Mouse (Mus musculus): ENCODE data around the gene Rap1gap2.

Rap1gap2 gene

GRCm38 (mm10) chr11:74515046-74515445 lies 95.7 kb downstream of the Rap1gap2 start:
- in situ Hi-C loops (cut with MboI, MseI), result loop anchor here (10.0 kb wide), 1 partner anchor 1160 kb away; the partner anchor contains the start of gene Crk

DNA sequence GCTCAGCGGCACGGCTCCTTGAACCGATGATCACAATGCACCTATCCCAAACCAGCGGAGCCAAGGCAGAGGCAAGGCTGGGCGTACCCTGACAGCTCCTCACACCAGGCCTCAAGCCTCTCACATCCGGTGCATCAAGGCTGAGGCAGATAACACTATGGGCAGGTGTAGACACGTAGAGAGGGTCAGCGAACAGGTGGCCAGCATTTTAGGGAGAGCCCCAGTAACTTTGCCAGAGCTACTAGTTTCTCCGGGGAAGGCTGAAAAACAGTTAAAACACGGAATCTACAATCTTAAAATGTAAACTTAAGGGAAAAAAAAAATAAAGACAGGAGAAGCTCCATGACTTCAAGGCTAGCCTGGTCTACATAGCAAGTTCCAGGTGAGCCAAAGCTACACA lies 98.1 kb downstream of the Rap1gap2 start:
- in situ Hi-C loops (cut with MboI, MseI), result loop anchor here (10.0 kb wide), 1 partner anchor 1162 kb away; the partner anchor contains the start of gene Crk

DNA sequence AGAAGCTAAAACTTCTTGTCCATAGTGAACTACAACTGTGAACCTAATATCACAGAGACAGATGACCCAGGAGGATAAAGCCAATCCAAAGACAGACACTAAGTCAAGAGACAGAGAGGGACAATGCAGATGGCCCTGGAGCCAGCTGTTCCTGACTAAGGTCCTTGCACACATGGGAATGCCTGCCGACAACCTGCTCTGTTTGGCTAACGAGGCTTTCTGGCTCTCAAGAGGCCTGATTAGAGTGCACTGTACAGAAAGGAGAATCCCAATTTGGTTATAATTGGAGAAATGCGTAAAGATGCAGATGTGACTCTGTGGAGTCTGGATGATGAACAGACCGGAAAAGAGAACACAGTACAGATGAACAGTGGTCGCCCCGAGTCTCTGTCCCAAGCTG lies 104.4 kb downstream of the Rap1gap2 start:
- in situ Hi-C loops (cut with MboI, MseI), result no loop called here

DNA sequence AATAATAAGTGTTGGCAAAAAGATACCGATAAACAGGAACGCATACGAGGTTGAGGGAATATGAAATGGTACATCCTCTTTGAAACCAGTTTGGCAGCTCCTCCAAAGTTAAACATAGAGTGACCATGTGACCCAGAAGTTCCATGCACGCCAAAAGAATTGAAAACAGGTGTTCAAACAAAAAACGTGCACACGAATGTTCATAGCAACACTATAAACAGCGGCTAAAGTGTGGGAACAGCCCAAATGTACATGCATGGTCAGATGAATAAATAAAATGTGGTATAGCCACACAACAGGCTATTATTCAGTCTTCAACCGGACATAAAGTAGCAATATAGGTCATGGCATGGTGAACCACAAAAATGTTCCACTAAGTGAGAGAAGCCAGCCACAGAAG lies 108.2 kb downstream of the Rap1gap2 start:
- in situ Hi-C loops (cut with MboI, MseI), result no loop called here

DNA sequence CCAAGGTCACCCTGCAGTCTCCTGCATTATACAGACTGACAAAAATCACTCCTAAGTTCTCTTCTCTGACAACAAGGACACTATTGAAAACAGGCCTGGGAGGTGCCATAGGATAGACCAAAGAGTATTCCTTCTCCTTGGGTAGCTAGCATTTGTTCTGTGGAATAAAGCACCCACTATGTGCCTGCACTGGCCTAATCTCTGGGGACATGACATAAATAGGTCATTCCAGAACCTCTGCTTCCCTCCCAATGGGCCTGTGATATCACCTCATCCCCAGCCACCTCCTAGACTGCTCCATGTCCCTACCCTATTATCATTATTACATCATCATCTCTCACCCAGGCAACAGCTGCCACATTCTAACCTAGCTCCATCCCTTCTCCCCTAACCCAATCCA lies 108.7 kb downstream of the Rap1gap2 start:
- in situ Hi-C loops (cut with MboI, MseI), result no loop called here

DNA sequence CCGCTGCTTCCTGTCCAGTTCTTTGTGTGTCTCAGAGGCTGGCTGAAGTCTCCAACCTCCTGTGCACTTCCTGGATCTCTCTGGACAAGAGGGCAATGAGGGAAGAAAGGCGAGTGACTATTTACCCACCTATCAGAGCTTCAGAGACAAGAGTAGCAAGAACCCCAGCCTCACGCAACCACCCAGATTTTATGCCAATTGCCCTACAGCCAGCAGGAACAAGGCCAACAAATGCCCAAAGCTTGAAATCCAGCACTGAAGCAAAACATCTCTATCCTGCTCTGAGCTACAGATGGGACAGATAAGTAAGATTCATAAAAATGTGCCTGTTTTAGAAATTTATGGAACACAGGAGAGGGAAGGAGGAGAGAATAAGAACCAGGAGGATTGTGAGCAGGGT lies 109.7 kb downstream of the Rap1gap2 start:
- in situ Hi-C loops (cut with MboI, MseI), result no loop called here

DNA sequence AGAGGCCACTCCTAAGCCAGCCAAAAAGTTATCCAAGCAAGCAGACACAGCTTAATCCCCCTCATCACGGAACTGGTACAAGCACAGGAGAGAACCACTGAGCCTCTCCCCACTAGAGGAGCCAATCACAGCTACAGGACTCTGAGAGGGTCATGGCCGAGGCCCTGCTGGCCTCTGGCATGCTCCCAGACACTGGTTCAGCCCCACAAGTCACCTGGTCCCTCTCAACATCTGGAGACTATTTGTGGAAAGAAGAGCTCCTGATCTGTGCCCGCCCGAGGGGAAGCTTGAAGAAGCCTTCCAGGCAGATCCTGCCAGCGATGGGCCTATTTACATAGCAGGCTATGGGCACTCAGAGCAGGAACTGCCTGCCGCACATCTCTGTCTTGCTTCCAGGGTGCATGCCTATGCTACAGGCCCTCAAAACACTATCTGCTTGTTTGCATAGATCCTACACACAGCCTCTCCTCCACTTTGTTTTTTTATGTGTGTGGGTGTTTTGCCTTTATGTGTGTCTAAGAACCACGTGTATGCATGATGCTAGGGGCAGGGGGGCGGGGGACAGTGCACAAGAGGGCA lies 111.1 kb downstream of the Rap1gap2 start:
- in situ Hi-C loops (cut with MboI, MseI), result no loop called here

GRCm38 (mm10) chr11:74499058-74499457 lies 111.7 kb downstream of the Rap1gap2 start:
- in situ Hi-C loops (cut with MboI, MseI), result no loop called here

- in situ Hi-C loops (cut with MboI, MseI), result no loop called here
Measured at GRCm38 (mm10) chr11:74496581-74496980, 114.1 kb downstream of the Rap1gap2 start.

DNA sequence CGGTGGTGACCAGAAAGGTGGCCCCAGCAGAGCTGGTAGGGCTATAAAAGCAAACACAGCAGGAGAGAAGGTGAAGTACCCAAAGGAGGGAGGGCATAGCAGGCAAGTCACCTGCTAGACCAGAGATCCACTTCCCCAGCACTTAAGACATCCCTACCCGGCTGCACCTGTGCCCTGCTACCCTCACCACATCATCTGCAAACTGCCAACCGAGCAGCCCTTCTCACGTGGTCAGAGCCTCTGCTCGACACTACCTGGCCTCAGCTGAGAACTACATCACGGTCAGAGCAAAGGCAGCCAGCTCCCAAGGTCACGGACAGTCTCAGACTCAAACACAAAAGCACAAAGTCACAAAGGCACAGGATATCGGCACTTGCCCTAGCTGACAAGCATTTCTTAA lies 116.8 kb downstream of the Rap1gap2 start:
- in situ Hi-C loops (cut with MboI, MseI), result no loop called here

GRCm38 (mm10) chr11:74493172-74493862 lies 117.4 kb downstream of the Rap1gap2 start:
- in situ Hi-C loops (cut with MboI, MseI), result no loop called here

- in situ Hi-C loops (cut with MboI, MseI), result no loop called here
Measured at GRCm38 (mm10) chr11:74491130-74491529, 119.6 kb downstream of the Rap1gap2 start.

DNA sequence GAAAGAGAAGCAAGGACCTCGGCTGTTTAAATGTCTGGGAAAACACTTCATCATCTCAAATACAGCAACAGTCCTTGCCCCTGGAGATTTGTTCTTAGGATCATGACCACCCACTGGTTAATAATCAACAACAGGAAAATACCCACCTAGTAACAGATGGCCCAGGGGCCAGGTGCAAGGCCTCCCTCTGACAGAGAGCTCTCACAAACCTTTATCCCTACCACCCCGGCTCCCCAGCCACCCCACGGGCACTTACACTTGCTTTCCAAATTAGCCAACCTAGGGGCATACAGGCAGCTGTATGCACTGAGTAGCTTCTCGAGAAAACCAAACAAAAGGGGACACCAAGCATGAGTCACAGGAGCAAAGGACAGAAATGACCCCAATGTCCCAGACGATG lies 121.5 kb downstream of the Rap1gap2 start:
- in situ Hi-C loops (cut with MboI, MseI), result no loop called here

DNA sequence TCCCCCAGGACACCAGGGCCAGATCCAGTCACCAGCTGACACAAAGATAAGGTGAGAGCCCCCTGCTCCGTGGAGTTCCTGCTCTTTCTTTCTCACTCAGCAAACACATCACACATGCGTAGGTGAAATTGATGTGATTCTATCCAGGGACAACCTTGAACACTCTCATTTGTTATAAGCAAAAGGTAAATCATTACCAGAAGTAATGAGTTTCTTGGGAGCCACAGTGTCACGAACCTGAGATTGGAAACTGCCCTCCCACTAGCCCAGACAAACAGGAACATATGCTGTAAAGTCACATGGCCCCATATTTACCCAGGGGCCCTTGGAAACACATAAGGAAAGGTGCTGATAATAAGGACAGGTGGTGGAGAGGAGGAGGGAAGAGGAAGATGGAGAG lies 122.8 kb downstream of the Rap1gap2 start:
- in situ Hi-C loops (cut with MboI, MseI), result no loop called here

- in situ Hi-C loops (cut with MboI, MseI), result no loop called here
Measured at GRCm38 (mm10) chr11:74485435-74486217, 125.1 kb downstream of the Rap1gap2 start.

DNA sequence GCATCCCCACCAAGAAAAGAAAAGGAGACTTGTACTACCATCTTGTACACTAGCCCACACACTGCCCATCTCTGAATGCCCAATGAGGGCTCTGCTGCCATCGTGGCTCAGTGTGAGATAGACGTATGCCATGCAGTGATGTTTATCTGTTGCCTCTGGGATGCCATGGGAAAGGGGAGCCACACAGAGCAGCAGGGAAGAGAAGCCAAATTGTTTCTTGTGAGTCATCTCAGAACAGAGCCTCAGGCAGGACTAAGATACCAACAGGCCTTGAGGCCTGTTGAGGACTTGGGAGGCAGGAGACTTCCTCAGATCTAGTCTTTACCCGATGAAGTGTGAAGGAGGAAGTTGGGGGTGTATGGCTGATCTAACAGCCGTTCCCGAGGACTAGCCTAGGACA lies 126.8 kb downstream of the Rap1gap2 start:
- in situ Hi-C loops (cut with MboI, MseI), result no loop called here

- in situ Hi-C loops (cut with MboI, MseI), result no loop called here
Measured at GRCm38 (mm10) chr11:74483153-74483817, 127.4 kb downstream of the Rap1gap2 start.

- in situ Hi-C loops (cut with MboI, MseI), result no loop called here
Measured at GRCm38 (mm10) chr11:74481797-74482196, 128.9 kb downstream of the Rap1gap2 start.

DNA sequence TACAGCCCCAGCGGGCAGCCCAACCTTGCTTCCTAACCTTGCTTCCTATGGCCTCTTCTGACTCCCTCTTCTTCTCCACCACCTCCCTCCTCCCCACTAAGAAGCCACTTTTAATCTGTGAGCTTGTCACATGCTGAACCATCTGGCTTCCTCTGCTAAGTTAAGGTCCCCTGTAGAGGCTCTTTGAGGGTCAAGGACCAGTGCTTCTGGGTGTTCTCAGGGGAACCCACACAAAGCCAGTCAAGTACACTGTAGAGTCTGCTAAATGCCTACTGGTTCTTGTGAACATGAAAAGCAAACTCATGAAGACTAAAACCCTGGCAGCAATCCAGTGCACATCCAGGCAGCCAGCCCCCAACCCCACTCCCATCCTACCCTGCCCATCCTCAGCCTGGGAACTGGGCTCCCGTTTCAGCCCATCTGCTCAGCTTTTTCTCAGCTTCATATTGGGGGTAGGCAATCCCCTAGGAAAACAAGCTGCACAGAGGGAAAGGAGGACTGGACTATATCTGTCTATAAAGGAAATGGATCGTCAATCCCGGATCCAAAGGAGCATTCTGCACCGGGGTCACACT lies 130.9 kb downstream of the Rap1gap2 start:
- in situ Hi-C loops (cut with MboI, MseI), result no loop called here

GRCm38 (mm10) chr11:74478877-74479276 lies 131.8 kb downstream of the Rap1gap2 start:
- in situ Hi-C loops (cut with MboI, MseI), result no loop called here

- in situ Hi-C loops (cut with MboI, MseI), result no loop called here
Measured at GRCm38 (mm10) chr11:74472671-74473070, 138.0 kb downstream of the Rap1gap2 start.

GRCm38 (mm10) chr11:74468195-74468594 lies 142.5 kb downstream of the Rap1gap2 start:
- in situ Hi-C loops (cut with MboI, MseI), result no loop called here
